Mouse (Mus musculus) forebrain, embryonic 15.5 days (tissue): ENCODE measurements around the gene Timp3. TPM values are rescaled to one million over a fixed set of nuclear protein-coding genes. Genes with fewer than 3 reads are reported as not detected.
A peak's percentile ranks its signal among the peaks of the same experiment; 100 is the strongest.

ENCODE experiments used
- ATAC-seq: fragments of 200-750 bp; cut with Nextera tagmentation; replicated peaks from 2 replicates; pipeline ENCODE4 v1.8.0; 2017; ENCODE audit warnings: mild to moderate bottlenecking, moderate TSS enrichment, moderate library complexity
- H3K27ac ChIP-seq: fragments of 300-500 bp; sonication (generic); replicated peaks from 2 replicates; pipeline ENCODE4 v1.5.1; 2015; ENCODE audit warnings: mild to moderate bottlenecking, inconsistent platforms
- H3K27me3 ChIP-seq: fragments of 300-500 bp; sonication (generic); 2 replicates; pipeline ENCODE4 v1.6.1; 2015; ENCODE audit warnings: inconsistent platforms
- H3K36me3 ChIP-seq: fragments of 300-500 bp; sonication (generic); 2 replicates; pipeline ENCODE4 v1.6.1; 2015; ENCODE audit warnings: mild to moderate bottlenecking, inconsistent platforms
- H3K4me1 ChIP-seq: fragments of 300-500 bp; sonication (generic); 2 replicates; pipeline ENCODE4 v1.6.1; 2015; ENCODE audit warnings: inconsistent platforms
- H3K4me2 ChIP-seq: fragments of 300-500 bp; sonication (generic); replicated peaks from 2 replicates; pipeline ENCODE4 v1.6.1; 2015; ENCODE audit warnings: mild to moderate bottlenecking, inconsistent platforms
- H3K4me3 ChIP-seq: fragments of 300-500 bp; sonication (generic); 2 replicates; pipeline ENCODE4 v1.5.1; 2015; ENCODE audit warnings: mild to moderate bottlenecking, inconsistent platforms
- H3K9ac ChIP-seq: fragments of 300-500 bp; sonication (generic); replicated peaks from 2 replicates; pipeline ENCODE4 v1.6.1; 2015; ENCODE audit warnings: mild to moderate bottlenecking, inconsistent platforms
- H3K9me3 ChIP-seq: fragments of 300-500 bp; sonication (generic); 2 replicates; pipeline ENCODE4 v1.6.1; 2016; ENCODE audit warnings: inconsistent platforms
- WGBS: fragments of 180-500 bp; shearing (Covaris S2); methylation state at CpG from one replicate; pipeline ENCODE4 v1.1.7; 2015; ENCODE audit warnings: mixed read lengths; 5-methylcytosine and 5-hydroxymethylcytosine counted together
- polyA plus RNA-seq: library from polyadenylated mRNA; unstranded; fragments of >200 nt; fragmentation: Nextera tagmentation; extraction: Ambion mirVana; gene quantifications from 2 replicates; pipeline ENCODE4 v1.2.1, GENCODE M21; 2015

Gene Timp3
- polyA plus RNA-seq, 1 experiment from 2014 or later: 16.9 TPM

- no peak overlapping the region for H3K27ac ChIP-seq
- H3K4me1 ChIP-seq: peaks cover 24% of the 10 kb centered on the region
- H3K4me2 ChIP-seq: no peak overlapping the region
- no peak for ATAC-seq
- H3K36me3 ChIP-seq: no peaks in the 10 kb centered on the region
- no peaks in the 10 kb centered on the region for H3K9me3 ChIP-seq
- WGBS: 98% methylated on average over 2 of the region's 2 CpGs
- H3K27me3 ChIP-seq: no peaks in the 10 kb centered on the region
- no peak overlapping the region for H3K4me3 ChIP-seq
- no peak overlapping the region for H3K9ac ChIP-seq
These were observed 84.5 kb downstream of the Timp3 start for GRCm38 (mm10) chr10:86384655-86385054.

- H3K4me2 ChIP-seq: no peak overlapping the region
- no peaks in the 10 kb centered on the region for H3K9me3 ChIP-seq
- no peak overlapping the region for H3K4me3 ChIP-seq
- no peak overlapping the region for H3K27ac ChIP-seq
- no peaks in the 10 kb centered on the region for H3K27me3 ChIP-seq
- H3K4me1 ChIP-seq: peaks cover 30% of the 10 kb centered on the region
- ATAC-seq: no peak
- WGBS: 69% methylated on average over 4 of the region's 4 CpGs
- H3K36me3 ChIP-seq: no peaks in the 10 kb centered on the region
- H3K9ac ChIP-seq: no peak overlapping the region
These were observed 85.5 kb downstream of the Timp3 start for GRCm38 (mm10) chr10:86385656-86386055.

GRCm38 (mm10) chr10:86386232-86386631 lies 86.1 kb downstream of the Timp3 start:
- ATAC-seq: no peak
- Histone ChIP-seq H3K27ac (no peak overlapping the region), H3K27me3 (no peaks in the 10 kb centered on the region), H3K4me2 (no peak overlapping the region), H3K9ac (no peak overlapping the region), H3K4me3 (no peak overlapping the region), H3K36me3 (no peaks in the 10 kb centered on the region), H3K9me3 (no peaks in the 10 kb centered on the region), H3K4me1 (peaks cover 30% of the 10 kb centered on the region)
- WGBS: 65% methylated on average over 4 of the region's 4 CpGs

GRCm38 (mm10) chr10:86387821-86388440 lies 87.8 kb downstream of the Timp3 start:
- H3K27me3 ChIP-seq: no peaks in the 10 kb centered on the region
- H3K9ac ChIP-seq: no peak overlapping the region
- 71% methylated on average over 5 of the region's 5 CpGs for WGBS
- no peaks in the 10 kb centered on the region for H3K36me3 ChIP-seq
- H3K4me3 ChIP-seq: no peak overlapping the region
- no peaks in the 10 kb centered on the region for H3K9me3 ChIP-seq
- H3K4me1 ChIP-seq: peaks cover 30% of the 10 kb centered on the region
- peak; percentile 64 for ATAC-seq
- no peak overlapping the region for H3K4me2 ChIP-seq
- 0 out of 2 replicates have a peak overlapping the region, but pooled peaks have one; percentile 3 for H3K27ac ChIP-seq

GRCm38 (mm10) chr10:86388803-86389202 lies 88.6 kb downstream of the Timp3 start:
- no peak for ATAC-seq
- Histone ChIP-seq H3K27me3 (no peaks in the 10 kb centered on the region), H3K27ac (peak overlapping the region; percentile 14; the same call in 1 of the 2 replicates), H3K9ac (no peak overlapping the region), H3K9me3 (no peaks in the 10 kb centered on the region), H3K4me1 (peaks cover 30% of the 10 kb centered on the region), H3K36me3 (no peaks in the 10 kb centered on the region), H3K4me3 (no peak overlapping the region), H3K4me2 (no peak overlapping the region)
- 68% methylated on average over 6 of the region's 6 CpGs for WGBS

GRCm38 (mm10) chr10:86389357-86389756 lies 89.2 kb downstream of the Timp3 start:
- Histone ChIP-seq H3K4me1 (peaks cover 30% of the 10 kb centered on the region), H3K9ac (no peak overlapping the region), H3K27ac (no peak overlapping the region), H3K27me3 (no peaks in the 10 kb centered on the region), H3K4me2 (no peak overlapping the region), H3K36me3 (no peaks in the 10 kb centered on the region), H3K9me3 (no peaks in the 10 kb centered on the region), H3K4me3 (no peak overlapping the region)
- no peak for ATAC-seq
- WGBS: 80% methylated on average over 3 of the region's 3 CpGs

GRCm38 (mm10) chr10:86389913-86390312 lies 89.7 kb downstream of the Timp3 start:
- ATAC-seq: peak; percentile 56
- no peak overlapping the region; the same call in 1 of the 2 replicates for H3K27ac ChIP-seq
- H3K4me3 ChIP-seq: no peak overlapping the region
- H3K4me2 ChIP-seq: no peak overlapping the region
- 3% methylated on average over 2 of the region's 2 CpGs for WGBS
- H3K9ac ChIP-seq: no peak overlapping the region
- H3K27me3 ChIP-seq: no peaks in the 10 kb centered on the region
- H3K9me3 ChIP-seq: 0 out of 2 replicates have a peak, but pooled peaks cover 2% of the 10 kb centered on the region
- H3K4me1 ChIP-seq: peaks cover 30% of the 10 kb centered on the region
- H3K36me3 ChIP-seq: no peaks in the 10 kb centered on the region

- Histone ChIP-seq H3K4me3 (no peak overlapping the region), H3K36me3 (no peaks in the 10 kb centered on the region), H3K27ac (no peak overlapping the region), H3K9ac (no peak overlapping the region), H3K4me1 (peaks cover 26% of the 10 kb centered on the region), H3K4me2 (no peak overlapping the region), H3K27me3 (no peaks in the 10 kb centered on the region), H3K9me3 (0 out of 2 replicates have a peak, but pooled peaks cover 3% of the 10 kb centered on the region)
- ATAC-seq: no peak
- WGBS: 91% methylated on average over 3 of the region's 3 CpGs
These were observed 92.2 kb downstream of the Timp3 start for GRCm38 (mm10) chr10:86392399-86392798.

- WGBS: 86% methylated on average over 4 of the region's 4 CpGs
These were observed 97.6 kb downstream of the Timp3 start for GRCm38 (mm10) chr10:86397577-86398346.

GRCm38 (mm10) chr10:86398347-86398720 lies 98.2 kb downstream of the Timp3 start:
- no peak overlapping the region for H3K4me3 ChIP-seq
- H3K27ac ChIP-seq: no peak overlapping the region
- H3K4me2 ChIP-seq: no peak overlapping the region
- 0 out of 2 replicates have a peak, but pooled peaks cover 3% of the 10 kb centered on the region for H3K9me3 ChIP-seq
- no peak overlapping the region for H3K9ac ChIP-seq
- 68% methylated on average over 2 of the region's 2 CpGs for WGBS
- ATAC-seq: no peak
- H3K27me3 ChIP-seq: no peaks in the 10 kb centered on the region
- no peaks in the 10 kb centered on the region for H3K4me1 ChIP-seq
- no peaks in the 10 kb centered on the region for H3K36me3 ChIP-seq

More at GRCm38 (mm10) chr10:86397577-86398346, 97.6 kb downstream of the Timp3 start:
- H3K9me3 ChIP-seq: 0 out of 2 replicates have a peak, but pooled peaks cover 3% of the 10 kb centered on the region
- no peaks in the 10 kb centered on the region for H3K4me1 ChIP-seq
- H3K27ac ChIP-seq: no peak overlapping the region
- ATAC-seq: no peak
- H3K36me3 ChIP-seq: no peaks in the 10 kb centered on the region
- no peak overlapping the region for H3K4me3 ChIP-seq
- no peak overlapping the region for H3K4me2 ChIP-seq
- no peak overlapping the region for H3K9ac ChIP-seq
- no peaks in the 10 kb centered on the region for H3K27me3 ChIP-seq
